Mouse (Mus musculus) T-helper 2 cell (primary cell): Measurements from ENCODE around the gene Ypel3.
"Not testable (repeated sequence)": the region's sequence is repeated elsewhere in the genome, so short reads cannot be mapped to it uniquely, and the experiment has no call there.

ENCODE experiments used
- in situ Hi-C: fragments of 300-600 bp; cut with MboI, MseI; formaldehyde crosslinking; loops from one replicate; pipeline ENCODE4 v1.15.1; 2025; ENCODE audit warnings: high pct_unique_total_duplicates

Ypel3 gene

DNA sequence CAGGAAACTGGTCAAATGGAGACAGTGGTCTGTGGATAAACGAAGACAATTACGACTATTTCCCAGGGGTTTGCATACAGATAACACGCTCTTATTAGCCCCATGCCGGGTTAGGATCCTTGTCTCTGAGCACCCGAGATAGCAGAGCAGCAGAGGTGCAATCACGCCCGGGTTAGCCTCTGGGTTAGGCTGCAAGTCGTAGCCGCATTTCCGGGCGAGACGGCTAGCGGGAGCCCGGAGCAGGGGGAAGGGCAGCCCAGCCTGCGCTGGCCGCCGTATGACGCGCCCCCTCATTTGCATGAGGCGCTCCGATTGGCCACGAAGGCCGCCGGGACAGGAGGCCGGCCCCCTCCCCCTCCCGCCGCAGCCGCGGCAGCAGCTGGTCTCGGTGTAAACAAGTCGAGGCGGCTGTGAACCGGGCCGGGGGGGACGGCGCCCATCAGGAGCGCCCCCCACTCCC lies at the start of gene Ypel3:
Gene Ypel3 (plus strand): TSS at position 358 of the 460 bp plus-strand sequence.
- in situ Hi-C loops: no loop called here

DNA sequence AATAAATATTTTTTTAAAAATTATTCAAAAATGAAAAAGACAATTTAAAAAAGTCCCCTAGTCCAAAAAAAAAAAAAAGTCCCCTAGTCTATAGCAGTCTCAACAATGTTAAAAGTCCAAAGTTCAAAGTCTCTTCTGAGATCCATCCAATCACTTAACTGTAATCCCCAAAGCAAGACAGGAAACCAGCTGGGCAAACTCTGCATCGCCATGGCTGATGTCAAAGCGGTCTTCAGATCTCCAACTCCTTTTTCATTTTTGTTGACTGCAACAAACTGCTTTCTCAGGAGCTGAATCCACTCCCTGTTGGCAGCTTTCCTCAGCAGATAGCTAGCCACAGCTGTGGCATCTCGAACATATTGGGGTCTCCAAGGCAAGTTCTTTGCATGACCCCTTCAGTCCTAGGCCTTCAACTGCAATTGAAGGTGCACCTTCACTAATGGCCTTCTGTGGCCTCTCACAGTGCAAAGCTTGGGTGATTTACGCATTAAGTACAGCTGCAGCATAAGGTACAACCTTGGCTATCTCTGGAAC lies 46.4 kb upstream of the Ypel3 start:
- in situ Hi-C loops: not testable (repeated sequence)

DNA sequence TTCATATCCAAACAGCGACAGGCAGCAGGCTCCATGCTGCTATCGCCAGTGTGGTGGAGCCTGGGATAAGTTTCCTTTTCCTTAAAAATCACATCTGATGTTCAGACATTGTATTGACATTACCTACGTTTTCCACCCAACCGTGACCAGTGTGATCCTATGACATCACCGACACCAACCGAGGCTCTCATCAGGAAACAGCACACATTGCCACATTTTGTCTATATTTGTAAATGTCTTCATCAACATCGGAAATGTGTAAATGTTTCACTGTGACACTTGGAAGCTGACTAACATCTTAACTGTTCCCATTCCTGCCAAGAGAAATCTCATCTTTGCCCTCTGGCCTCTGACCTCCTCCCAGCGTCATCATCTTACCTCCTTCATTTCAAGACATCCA lies 40.6 kb upstream of the Ypel3 start:
- in situ Hi-C loops: no loop called here

DNA sequence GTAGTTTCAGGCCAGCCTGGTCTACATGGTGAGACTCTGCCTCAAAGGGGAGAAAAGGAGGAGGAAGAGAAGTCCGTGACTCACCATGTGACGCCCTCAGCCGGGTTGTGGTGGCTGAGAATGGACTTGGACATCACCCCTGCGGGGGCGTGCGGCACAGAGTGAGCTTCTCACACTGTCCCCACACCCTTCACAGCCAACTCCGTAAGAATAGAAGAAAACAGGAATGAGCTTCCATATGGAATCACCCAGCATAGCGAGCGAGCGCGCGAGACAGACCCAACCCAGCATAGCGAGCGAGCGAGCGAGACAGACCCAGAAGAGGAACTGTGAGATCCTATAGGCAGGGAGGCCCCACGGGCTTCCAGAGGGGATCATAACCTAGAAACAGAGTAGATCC lies 37.2 kb upstream of the Ypel3 start:
- in situ Hi-C loops: no loop called here

DNA sequence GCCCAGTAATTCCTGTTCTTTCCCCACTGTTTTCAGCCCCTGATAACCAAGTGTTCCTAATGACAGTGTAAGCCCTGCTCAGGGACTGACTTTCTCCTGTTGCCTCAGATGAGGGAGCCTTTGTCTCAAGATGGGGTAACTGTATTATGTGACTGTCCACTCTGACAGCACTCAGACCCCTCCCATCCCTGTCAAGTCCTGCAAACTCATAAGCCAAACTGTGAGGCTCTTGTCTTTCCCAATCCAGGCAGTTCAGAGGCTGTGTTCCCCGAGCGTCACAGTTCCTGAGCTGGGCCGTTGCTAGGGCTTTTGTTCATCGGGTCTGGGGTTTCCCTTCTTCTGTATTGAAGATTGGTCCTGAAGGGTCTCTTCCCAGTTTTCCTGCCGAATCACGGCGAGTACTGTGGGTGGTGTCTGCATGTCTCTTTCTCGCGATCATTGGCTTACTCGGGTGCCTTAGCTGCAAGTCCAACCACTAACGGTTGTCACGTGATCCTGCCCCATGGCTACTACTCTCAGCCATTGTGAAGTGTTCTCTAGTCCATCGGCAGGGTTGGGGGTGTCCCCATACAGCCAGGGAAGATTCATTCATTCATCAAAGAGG lies 36.5 kb upstream of the Ypel3 start:
- in situ Hi-C loops: no loop called here

DNA sequence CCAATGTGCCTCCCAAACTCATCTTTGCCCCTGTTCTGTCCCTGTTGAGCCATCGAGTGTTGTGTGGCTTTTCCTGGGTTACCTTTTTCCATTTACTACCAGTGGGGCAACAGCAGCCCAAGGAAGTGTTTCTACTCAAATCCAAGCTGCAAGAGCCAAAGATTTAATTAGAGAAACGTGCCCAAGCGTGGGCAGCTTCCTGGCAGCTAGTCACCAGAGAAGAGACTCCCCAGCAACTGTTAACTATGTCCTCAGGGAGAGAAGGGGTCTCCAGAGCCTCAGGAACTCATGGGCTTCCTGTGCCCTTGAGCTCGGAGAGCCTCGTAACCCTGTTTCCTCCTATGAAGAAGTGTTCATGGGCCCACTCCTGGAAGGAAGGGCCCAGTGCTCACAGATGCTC lies 35.8 kb upstream of the Ypel3 start:
- in situ Hi-C loops: no loop called here

DNA sequence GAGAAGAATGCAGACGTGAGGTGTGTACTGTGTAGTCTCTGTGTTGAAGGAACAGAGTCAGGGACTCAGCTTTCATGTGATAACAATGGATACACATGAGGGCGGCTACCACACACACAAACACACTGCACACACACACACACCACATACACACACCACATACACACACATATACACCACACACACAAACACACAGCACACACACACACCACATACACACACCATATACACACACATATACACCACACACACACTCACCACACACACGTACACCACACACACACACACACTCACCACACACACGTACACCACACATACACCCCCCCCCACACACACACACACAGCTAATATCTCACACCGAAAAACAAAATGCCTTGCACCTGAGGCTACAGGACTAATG lies 35.3 kb upstream of the Ypel3 start:
- in situ Hi-C loops: no loop called here

DNA sequence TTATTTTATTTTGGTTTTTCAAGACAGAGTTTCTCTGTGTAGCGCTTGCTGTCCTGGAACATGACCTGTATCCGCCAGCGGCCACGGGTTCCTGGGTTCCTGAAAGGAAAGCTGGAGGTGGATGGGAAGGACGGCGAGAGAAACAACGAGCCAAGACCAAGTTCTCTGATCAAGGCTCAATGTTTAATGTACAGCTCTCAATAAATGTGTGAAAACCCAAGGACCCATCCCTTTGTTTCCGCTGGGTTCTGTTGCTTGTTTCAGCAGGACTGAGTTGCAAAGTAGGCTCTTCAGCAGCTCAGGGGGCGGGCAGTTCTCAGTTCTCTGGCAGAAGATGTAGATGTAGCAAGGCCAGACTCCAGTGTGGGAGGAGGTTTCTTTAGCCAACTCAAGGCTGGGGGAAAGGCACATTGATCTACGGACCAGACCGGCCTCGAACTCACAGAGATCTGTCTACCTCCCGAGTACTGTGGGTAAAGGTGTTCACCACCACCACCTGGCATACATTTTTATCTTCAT lies 34.7 kb upstream of the Ypel3 start:
- in situ Hi-C loops: no loop called here

DNA sequence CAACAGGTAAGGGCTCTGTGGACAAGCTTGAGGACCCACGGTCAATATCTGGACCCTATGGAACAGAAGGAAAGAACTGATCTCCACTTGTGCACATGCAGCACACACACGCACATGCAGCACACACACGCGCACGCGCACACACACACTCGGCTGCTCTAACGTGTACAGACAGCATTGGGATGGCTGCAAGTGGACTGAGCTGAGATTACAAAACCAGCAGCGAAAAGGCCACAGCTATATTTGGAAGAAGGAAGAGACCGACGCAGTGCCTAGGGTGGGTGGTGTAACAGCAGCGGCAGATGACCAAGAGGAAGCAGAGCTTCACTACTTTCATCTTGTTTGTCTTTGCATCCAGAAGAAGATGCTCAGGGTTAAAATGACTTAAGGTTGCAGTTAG lies 30.7 kb upstream of the Ypel3 start:
- in situ Hi-C loops: no loop called here

DNA sequence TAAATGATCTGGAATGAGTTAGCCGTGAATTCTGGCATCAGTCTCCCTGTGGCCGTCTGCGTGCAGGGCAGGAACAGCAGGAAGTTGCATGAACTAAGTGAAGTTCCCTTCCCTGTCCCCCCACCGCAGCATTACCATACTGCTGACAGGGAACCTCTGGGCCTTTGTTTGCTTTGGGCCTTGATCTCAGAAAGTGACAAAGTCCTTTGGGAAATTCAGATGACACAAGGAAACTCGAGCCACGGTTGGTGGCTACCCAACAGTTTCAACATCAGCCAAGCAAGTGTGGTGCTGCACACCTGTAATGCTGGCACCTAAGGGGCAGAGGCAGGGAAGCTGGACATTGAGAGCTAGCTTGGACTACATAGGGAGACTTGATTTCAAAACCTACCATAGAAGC lies 30.0 kb upstream of the Ypel3 start:
- in situ Hi-C loops: no loop called here

DNA sequence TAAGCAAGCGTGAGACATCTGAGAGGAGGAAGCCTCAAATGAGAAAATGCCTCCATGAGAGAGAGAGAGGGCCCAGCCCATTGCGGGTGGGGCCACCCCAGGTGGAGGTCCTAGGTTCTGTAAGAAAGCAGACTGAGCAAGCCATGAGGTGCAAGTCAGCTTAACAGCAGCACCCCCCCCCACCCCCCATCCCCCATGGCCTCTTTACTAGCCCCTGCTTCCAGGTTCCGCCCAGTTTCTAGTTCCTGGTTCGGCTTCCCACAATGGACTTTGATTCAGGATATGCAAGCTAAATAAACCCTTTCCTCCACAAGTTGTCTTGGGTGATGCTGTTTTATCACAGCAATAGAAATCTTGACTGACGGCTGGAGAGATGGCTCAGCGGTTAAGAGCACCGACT lies 27.9 kb upstream of the Ypel3 start:
- in situ Hi-C loops: no loop called here

DNA sequence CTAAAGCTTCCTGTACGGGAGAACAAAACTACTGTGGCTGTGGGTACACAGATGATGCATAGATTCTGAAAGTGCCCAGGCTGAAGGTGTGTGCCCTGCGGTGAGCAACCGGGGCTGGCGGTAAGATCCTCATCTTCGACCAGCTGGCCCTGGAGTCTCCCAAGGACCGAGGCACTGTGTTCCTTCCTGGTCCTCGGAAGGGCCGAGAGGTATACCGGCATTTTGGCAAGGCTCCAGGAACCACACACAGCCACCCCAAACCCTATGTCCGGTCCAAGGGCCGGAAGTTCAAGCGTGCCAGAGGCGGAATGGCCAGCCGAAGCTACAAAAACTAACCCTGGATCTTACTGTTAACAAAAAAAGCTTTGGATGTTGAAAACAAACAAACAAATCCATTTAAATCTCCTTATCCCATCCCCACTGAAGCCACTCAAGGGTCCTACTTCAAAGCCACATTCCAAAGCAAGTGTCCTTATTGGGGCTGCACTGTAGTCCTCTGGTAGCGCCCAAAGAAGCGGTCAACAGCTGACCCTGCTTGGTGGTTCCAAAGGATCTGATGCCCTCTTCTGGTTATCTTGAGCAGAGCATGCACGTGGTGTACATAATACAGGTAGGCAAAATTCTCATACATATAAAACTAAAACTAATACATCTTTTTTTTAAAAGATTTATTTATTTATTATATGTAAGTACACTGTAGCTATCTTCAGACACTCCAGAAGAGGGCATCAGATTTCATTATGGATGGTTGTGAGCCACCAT lies 27.0 kb upstream of the Ypel3 start:
- in situ Hi-C loops: no loop called here

DNA sequence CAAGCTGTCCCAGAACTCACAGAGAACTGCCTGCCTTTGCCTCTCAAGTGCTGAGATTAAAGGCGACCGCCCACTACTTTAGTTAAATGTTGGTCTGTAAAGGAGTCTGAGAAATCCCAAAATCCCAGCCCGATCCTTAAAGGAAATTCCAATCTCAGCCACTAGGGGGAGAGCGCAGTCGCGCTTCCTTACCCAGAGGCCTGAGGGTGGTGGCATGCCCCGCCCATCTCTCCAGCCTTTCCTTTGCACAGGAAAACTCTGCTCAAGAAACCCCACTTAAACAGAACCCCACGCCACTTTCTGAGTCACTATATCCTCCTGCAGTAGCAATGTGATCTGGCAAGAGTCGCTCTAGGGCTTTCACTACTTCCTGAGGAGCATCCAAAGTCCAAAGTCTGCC lies 21.9 kb upstream of the Ypel3 start:
- in situ Hi-C loops: no loop called here

DNA sequence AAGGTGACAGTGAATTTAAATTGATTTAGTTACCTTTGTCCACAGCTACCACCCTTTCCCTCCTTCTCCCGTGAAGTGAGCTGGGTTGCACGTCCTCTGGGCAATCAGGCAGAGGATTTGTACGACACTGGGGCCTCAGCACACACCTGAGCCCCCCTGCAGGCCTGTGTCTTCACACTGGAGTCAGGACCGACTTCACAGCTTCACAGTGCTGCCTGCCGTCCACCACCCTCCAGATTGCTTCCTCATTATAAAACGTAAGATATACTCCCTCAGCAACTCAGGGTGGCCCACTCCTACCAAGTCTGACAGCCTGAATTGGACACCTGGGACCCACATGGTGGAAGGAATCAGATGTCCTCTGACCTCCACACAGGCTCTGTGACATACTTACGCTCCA lies 18.2 kb upstream of the Ypel3 start:
- in situ Hi-C loops: no loop called here

DNA sequence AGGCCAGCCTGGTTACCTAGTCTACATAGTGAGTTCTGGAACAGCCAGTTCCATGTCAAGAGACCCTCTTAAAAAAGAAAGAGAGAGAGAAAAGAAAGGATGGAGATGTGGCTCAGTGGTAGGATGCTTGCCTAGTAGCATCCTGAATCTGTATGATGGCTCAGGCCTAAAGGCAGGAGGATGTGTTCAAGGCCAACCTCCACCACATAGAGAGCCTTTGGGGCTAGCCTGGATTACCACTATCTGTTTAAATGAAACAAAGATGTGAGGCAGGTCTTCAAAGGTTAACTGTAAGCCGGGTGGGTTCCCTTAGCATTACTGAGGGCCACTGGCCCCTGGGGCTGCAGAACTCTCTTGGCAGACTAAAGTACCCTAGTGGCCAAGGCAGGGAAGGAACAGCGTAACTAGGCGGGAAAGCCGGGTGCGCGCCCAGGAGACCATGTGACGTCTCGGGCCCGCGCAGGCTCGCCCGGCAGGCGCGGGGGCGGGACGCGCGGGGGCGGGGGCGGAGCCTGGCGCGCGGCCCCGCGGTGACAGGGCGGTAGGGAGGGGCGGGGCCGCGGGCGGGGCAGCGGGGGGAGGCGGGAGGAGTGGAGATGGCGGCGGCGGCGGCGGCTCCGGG lies 17.6 kb upstream of the Ypel3 start, which contains the start of gene Mapk3:
Gene Mapk3 (plus strand): TSS at position 552 of the 622 bp plus-strand sequence.
- in situ Hi-C loops: no loop called here

DNA sequence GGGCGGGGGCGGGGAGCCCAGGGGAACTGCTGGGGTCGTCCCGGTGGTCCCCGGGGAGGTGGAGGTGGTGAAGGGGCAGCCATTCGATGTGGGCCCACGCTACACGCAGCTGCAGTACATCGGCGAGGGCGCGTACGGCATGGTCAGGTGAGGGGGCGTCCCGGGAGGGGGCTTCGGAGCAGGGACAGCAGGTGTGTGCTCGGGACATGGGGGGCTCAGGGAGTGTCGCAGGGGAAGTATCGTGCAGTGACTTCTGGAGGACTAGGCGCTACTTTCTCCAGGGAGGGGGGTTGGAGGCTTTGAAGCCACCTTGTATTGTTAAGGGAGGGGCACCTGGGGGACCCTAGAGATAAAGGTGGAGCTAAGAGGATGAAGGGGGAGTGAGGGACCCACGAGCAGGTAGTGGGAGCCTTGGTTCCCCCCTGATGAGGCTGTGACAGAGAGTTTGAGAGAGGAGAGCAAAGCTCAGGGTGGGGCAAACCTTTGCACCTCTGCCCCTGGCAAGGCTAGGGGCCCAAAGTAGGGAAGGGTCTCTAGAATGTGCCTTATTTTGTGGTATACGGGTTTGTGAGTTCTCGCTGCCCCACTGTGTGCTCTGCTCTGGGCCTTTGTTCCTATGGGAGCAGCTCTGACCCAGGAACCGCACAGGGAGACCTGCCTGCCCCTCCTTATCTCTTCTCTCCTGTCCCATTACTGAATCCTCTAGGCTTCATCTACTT lies 16.9 kb upstream of the Ypel3 start:
- in situ Hi-C loops: no loop called here

DNA sequence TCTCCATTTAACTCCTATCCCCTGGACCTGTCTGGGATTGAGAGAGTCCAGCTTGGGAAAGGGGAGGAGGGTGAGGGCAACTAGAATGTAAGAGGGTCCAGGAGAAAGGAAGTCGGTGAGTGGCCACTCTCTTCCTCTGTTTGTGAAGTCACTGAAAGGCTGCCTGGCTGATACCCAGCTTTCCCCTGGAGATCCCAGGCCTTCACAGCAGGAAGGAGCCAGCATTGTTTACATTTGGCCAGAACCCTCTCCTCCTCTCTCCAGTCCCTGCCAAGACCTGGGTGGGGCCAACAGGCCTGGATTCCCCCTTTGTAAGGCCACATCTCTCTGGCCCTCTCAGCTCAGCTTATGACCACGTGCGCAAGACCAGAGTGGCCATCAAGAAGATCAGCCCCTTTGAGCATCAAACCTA lies 16.4 kb upstream of the Ypel3 start:
- in situ Hi-C loops: no loop called here

DNA sequence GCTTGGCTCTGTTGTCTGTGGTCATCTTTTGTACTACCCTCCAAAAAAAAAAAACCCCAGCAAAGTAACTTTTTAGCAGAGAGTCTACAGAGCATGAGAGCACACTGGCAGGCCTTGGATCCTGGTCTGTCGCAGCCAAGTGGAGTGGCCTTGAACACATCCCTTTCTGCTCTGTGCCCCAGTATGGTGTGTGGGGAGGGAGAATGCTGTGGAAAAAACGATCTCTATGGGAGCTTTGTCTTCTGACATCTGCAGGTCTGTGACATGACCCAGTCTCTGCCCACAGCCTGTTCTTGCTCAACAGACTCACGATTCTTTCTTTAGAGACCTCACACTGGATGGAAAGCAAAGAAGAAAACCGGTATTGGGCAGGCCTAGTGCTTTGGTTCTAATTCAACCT lies 15.8 kb upstream of the Ypel3 start:
- in situ Hi-C loops: no loop called here

DNA sequence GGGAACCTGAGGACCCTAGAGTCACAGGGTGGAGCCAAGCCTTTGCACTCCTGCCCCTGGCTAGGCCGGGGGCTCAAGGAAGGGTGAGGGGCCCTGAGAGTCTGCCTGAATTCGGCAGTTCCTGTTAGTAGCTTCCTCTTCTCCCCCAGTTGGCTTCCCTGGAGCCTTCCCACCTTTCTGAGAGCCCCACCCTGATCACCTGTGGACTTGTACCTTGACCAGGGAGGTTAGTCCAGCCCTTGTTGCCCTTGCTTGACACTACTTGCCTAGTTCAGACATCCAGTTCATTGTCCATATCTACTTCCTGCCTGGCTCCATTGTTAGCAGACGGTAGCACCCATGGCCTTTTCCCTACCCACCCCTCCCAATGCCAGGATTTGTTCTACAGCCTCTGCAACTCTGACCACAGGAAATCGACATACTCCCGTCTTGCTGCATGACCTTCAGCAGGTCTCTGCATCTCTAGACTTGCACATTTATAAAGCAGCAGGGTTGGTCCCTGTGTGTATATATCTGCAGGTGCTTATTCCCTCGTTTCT lies 15.2 kb upstream of the Ypel3 start:
- in situ Hi-C loops: no loop called here

DNA sequence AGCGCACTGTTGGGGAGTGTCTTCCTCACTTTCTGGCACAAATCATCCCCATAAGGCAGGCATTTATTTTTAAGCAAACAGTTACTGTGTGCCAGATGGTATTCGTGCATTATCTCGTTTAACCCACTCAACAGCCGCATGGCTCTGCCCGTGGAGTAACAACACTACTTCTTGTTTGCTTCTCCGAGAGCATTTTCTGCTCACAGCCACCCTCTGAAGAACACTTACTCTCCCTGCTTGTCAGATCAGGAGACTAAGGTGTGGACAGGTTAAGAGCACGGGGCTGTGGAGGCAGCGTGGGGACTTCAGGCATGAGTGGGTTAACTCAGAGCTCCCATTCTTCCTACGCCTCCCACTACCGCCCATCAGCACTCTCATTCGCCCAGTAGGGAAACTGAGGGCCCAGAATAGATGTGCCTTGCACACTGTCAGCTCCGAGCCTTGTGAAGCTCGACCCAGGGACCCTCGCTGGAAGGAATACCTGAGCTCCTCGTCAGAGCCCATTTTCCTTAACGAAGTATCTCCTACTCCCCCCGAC lies 14.2 kb upstream of the Ypel3 start:
- in situ Hi-C loops: no loop called here

DNA sequence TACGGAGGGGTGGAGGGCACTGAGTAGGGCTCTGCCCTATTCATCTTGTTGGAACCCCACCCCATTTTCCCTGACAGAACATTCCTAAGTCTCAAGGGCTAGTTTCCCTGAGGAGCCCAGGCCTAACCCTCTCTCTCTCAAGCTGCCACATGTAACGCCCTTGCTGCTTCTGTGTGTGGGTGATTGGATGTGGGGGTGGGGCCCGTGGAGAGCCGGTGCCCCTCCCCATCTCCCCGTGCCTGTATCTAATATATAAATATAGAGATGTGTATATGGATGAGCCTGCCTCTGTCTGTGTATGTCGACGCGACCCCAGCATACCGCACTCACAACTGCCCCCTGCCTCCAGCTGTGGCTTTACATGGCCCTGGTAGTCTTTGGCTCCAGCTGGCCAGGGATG lies 11.2 kb upstream of the Ypel3 start:
- in situ Hi-C loops: no loop called here
